Mouse (Mus musculus): ENCODE data around the gene M6pr. TPM values are rescaled to one million over a fixed set of nuclear protein-coding genes. Genes with fewer than 3 reads are reported as not detected.

The M6pr gene
- total RNA-seq (2023) = 131 to 142 TPM (median 137 TPM) in 4 replicates

GRCm38 (mm10) chr6:122308505-122309393 is at the start of gene M6pr:
TSS of gene M6pr (plus strand) at chr6:122308720.

GRCm38 (mm10) chr6:122282782-122283181 is 25.7 kb upstream of the M6pr start, which contains the start of gene Klrg1:
TSS of gene Klrg1 (minus strand) at chr6:122282882.

GRCm38 (mm10) chr6:122340349-122341000 is 32.0 kb downstream of the M6pr start, which contains the start of gene Phc1:
TSS of gene Phc1 (minus strand) at chr6:122340561.

Other genes with a start within 250 kb of the M6pr start
- gene Klrg1, start 25.8 kb upstream of the M6pr start, total RNA-seq (2023) = not detected in 4 replicates
- 42.8 to 53.1 TPM (median 49.9 TPM) in 4 replicates for gene Phc1, start 31.8 kb downstream of the M6pr start, total RNA-seq (2023)
- not detected in 4 replicates for gene Rimklb, start 190.0 kb downstream of the M6pr start, total RNA-seq (2023)
- not detected in 4 replicates for gene Mfap5, start 197.1 kb downstream of the M6pr start, total RNA-seq (2023)
- gene Aicda, start 245.1 kb downstream of the M6pr start, total RNA-seq (2023) = 0.22 to 1.0 TPM (median 0.68 TPM) in 4 replicates

All from B cell, adult 62 days (primary cell).